Mouse (Mus musculus) midbrain, embryonic 14.5 days (tissue): Measurements from ENCODE around the gene Vwc2l. TPM values are rescaled to one million over a fixed set of nuclear protein-coding genes. Genes with fewer than 3 reads are reported as not detected.

ENCODE experiments used
- ATAC-seq: fragments of 200-750 bp; cut with Nextera tagmentation; 2 replicates; pipeline ENCODE4 v1.8.0; 2017; ENCODE audit warnings: moderate number of reproducible peaks, moderate library complexity; ENCODE audit not compliant: low FRiP score, low TSS enrichment
- DNase-seq: peaks from one replicate; pipeline ENCODE4 v3.0.0-alpha.2; 2015
- H3K27ac ChIP-seq: fragments of 300-500 bp; sonication (generic); replicated peaks from 2 replicates; pipeline ENCODE4 v1.5.1; 2014; ENCODE audit warnings: mild to moderate bottlenecking, low read depth, low read length, moderate library complexity
- H3K27me3 ChIP-seq: fragments of 300-500 bp; sonication (generic); 2 replicates; pipeline ENCODE4 v1.6.1; 2014; ENCODE audit warnings: low read length, control low read depth, mixed read lengths; ENCODE audit not compliant: control insufficient read depth, insufficient read depth
- H3K36me3 ChIP-seq: fragments of 300-500 bp; sonication (generic); 2 replicates; pipeline ENCODE4 v1.6.1; 2014; ENCODE audit warnings: low read length, control low read depth; ENCODE audit not compliant: control insufficient read depth, insufficient read depth
- H3K4me1 ChIP-seq: fragments of 300-500 bp; sonication (generic); 2 replicates; pipeline ENCODE4 v1.6.1; 2014; ENCODE audit warnings: mild to moderate bottlenecking, antibody characterized with exemption, low read length, control low read depth; ENCODE audit not compliant: control insufficient read depth, insufficient read depth
- H3K4me2 ChIP-seq: fragments of 300-500 bp; sonication (generic); 2 replicates; pipeline ENCODE4 v1.6.1; 2014; ENCODE audit warnings: mild to moderate bottlenecking, low read length, moderate library complexity
- H3K4me3 ChIP-seq: fragments of 300-500 bp; sonication (generic); replicated peaks from 2 replicates; pipeline ENCODE4 v1.5.1; 2014; ENCODE audit warnings: low read depth, low read length
- H3K9ac ChIP-seq: fragments of 300-500 bp; sonication (generic); replicated peaks from 2 replicates; pipeline ENCODE4 v1.6.1; 2014; ENCODE audit warnings: mild to moderate bottlenecking, low read length, moderate library complexity
- H3K9me3 ChIP-seq: fragments of 300-500 bp; sonication (generic); 2 replicates; pipeline ENCODE4 v1.6.1; 2016; ENCODE audit warnings: low read length, control low read depth, mixed read lengths; ENCODE audit not compliant: control insufficient read depth
- WGBS: fragments of 180-500 bp; shearing (Covaris S2); extraction: QIAGEN DNeasy Blood & Tissue Kit; methylation state at CpG from one replicate; pipeline ENCODE4 v1.1.7; 2014; 5-methylcytosine and 5-hydroxymethylcytosine counted together
- polyA plus RNA-seq: library from polyadenylated mRNA; unstranded; fragments of >200 nt; fragmentation: Nextera tagmentation; extraction: Ambion mirVana; gene quantifications from 2 replicates; pipeline ENCODE4 v1.2.1, GENCODE M21; 2014

Gene Vwc2l
- polyA plus RNA-seq, result 10.6 and 10.9 TPM in 2 replicates

- no peaks in the 10 kb centered on the region for H3K4me1 ChIP-seq
- ATAC-seq, result no peak; the same call in 1 of the 2 replicates
- 6% methylated on average over 13 of the region's 13 CpGs for WGBS
Observed at GRCm38 (mm10) chr1:70725655-70726066, at the start of gene Vwc2l. Gene Vwc2l (plus strand): TSS chr1:70725715.

GRCm38 (mm10) chr1:70692529-70692928 is 33.0 kb upstream of the Vwc2l start:
- Histone ChIP-seq H3K27me3 (no peaks in the 10 kb centered on the region), H3K9me3 (no peaks in the 10 kb centered on the region), H3K27ac (no peak overlapping the region), H3K9ac (no peak overlapping the region), H3K4me1 (no peaks in the 10 kb centered on the region), H3K4me3 (no peak overlapping the region), H3K4me2 (no peak overlapping the region), H3K36me3 (no peaks in the 10 kb centered on the region)
- WGBS, result 85% methylated on average over 2 of the region's 2 CpGs
- no peak for DNase-seq
- ATAC-seq, result no peak

More at GRCm38 (mm10) chr1:70725655-70726066, at the start of gene Vwc2l:
- Histone ChIP-seq H3K4me2 (peak within 1 kb of the TSS; percentile 59), H3K9ac (peak within 1 kb of the TSS; percentile 28), H3K27ac (peak within 1 kb of the TSS; percentile 65), H3K36me3 (no peaks in the 10 kb centered on the region), H3K27me3 (no peaks in the 10 kb centered on the region), H3K4me3 (peak within 1 kb of the TSS; percentile 37), H3K9me3 (no peaks in the 10 kb centered on the region)
- DNase-seq, result peak; percentile 86

- Histone ChIP-seq H3K36me3 (no peaks in the 10 kb centered on the region), H3K27me3 (no peaks in the 10 kb centered on the region), H3K27ac (no peak overlapping the region), H3K9ac (no peak overlapping the region), H3K4me1 (no peaks in the 10 kb centered on the region), H3K9me3 (no peaks in the 10 kb centered on the region), H3K4me3 (no peak overlapping the region), H3K4me2 (no peak overlapping the region)
- WGBS, result 77% methylated on average over 5 of the region's 5 CpGs
- ATAC-seq (no peak), DNase-seq (no peak)
Observed at GRCm38 (mm10) chr1:70700270-70700669, 25.2 kb upstream of the Vwc2l start.

- no peak for ATAC-seq
- Histone ChIP-seq H3K4me1 (no peaks in the 10 kb centered on the region), H3K4me2 (no peak overlapping the region), H3K9ac (no peak overlapping the region), H3K27me3 (no peaks in the 10 kb centered on the region), H3K4me3 (no peak overlapping the region), H3K9me3 (no peaks in the 10 kb centered on the region), H3K27ac (no peak overlapping the region), H3K36me3 (no peaks in the 10 kb centered on the region)
- DNase-seq, result no peak
- 88% methylated on average over 3 of the region's 3 CpGs for WGBS
Observed at GRCm38 (mm10) chr1:70703934-70704333, 21.6 kb upstream of the Vwc2l start.

- ATAC-seq, result no peak
- H3K27me3 ChIP-seq, result no peaks in the 10 kb centered on the region
- H3K4me3 ChIP-seq, result no peak overlapping the region
- H3K9me3 ChIP-seq, result no peaks in the 10 kb centered on the region
- WGBS, result 84% methylated on average over 3 of the region's 3 CpGs
- no peak overlapping the region for H3K4me2 ChIP-seq
- H3K9ac ChIP-seq, result no peak overlapping the region
- no peaks in the 10 kb centered on the region for H3K36me3 ChIP-seq
- H3K27ac ChIP-seq, result no peak overlapping the region
- H3K4me1 ChIP-seq, result no peaks in the 10 kb centered on the region
- DNase-seq, result no peak
Observed at GRCm38 (mm10) chr1:70705821-70706220, 19.7 kb upstream of the Vwc2l start.

- DNase-seq (peak; percentile 43), ATAC-seq (no peak)
- Histone ChIP-seq H3K36me3 (no peaks in the 10 kb centered on the region), H3K27ac (no peak overlapping the region), H3K9me3 (no peaks in the 10 kb centered on the region), H3K4me2 (peak overlapping the region; percentile 59), H3K27me3 (no peaks in the 10 kb centered on the region), H3K9ac (peak overlapping the region; percentile 28; the same call in 1 of the 2 replicates), H3K4me3 (peak overlapping the region; percentile 37), H3K4me1 (no peaks in the 10 kb centered on the region)
- WGBS, result 47% methylated on average over 5 of the region's 5 CpGs
Observed at GRCm38 (mm10) chr1:70725045-70725444, 470 bp upstream of the Vwc2l start.

- ATAC-seq, result no peak
- Histone ChIP-seq H3K9ac (no peak overlapping the region), H3K4me2 (no peak overlapping the region), H3K9me3 (no peaks in the 10 kb centered on the region), H3K4me1 (no peaks in the 10 kb centered on the region), H3K27me3 (no peaks in the 10 kb centered on the region), H3K4me3 (no peak overlapping the region), H3K27ac (no peak overlapping the region), H3K36me3 (no peaks in the 10 kb centered on the region)
- DNase-seq, result no peak
Observed at GRCm38 (mm10) chr1:70787146-70787545, 61.6 kb downstream of the Vwc2l start.

GRCm38 (mm10) chr1:70791636-70792035 is 66.1 kb downstream of the Vwc2l start:
- no peak overlapping the region for H3K9ac ChIP-seq
- DNase-seq (no peak), ATAC-seq (no peak)
- 95% methylated on average over 5 of the region's 5 CpGs for WGBS
- no peaks in the 10 kb centered on the region for H3K4me1 ChIP-seq
- no peaks in the 10 kb centered on the region for H3K36me3 ChIP-seq
- H3K4me3 ChIP-seq, result no peak overlapping the region
- H3K27me3 ChIP-seq, result no peaks in the 10 kb centered on the region
- no peaks in the 10 kb centered on the region for H3K9me3 ChIP-seq
- no peak overlapping the region for H3K4me2 ChIP-seq
- H3K27ac ChIP-seq, result no peak overlapping the region

GRCm38 (mm10) chr1:70795094-70795493 is 69.6 kb downstream of the Vwc2l start:
- H3K9me3 ChIP-seq, result no peaks in the 10 kb centered on the region
- ATAC-seq (no peak), DNase-seq (no peak)
- H3K4me1 ChIP-seq, result no peaks in the 10 kb centered on the region
- 85% methylated on average over 4 of the region's 4 CpGs for WGBS
- no peak overlapping the region for H3K27ac ChIP-seq
- H3K4me3 ChIP-seq, result no peak overlapping the region
- H3K4me2 ChIP-seq, result no peak overlapping the region
- no peak overlapping the region for H3K9ac ChIP-seq
- no peaks in the 10 kb centered on the region for H3K27me3 ChIP-seq
- H3K36me3 ChIP-seq, result no peaks in the 10 kb centered on the region
